Mouse (Mus musculus) G1E (cell line): ENCODE measurements around the gene Zfp148.

Experiments
- CTCF ChIP-seq: IDR thresholded peaks from 2 replicates; pipeline ENCODE4 v1.5.1; 2012; ENCODE audit warnings: low read depth, low read length, inconsistent platforms, mixed read lengths
- GATA1 ChIP-seq: IDR thresholded peaks from 2 replicates; pipeline ENCODE4 v1.6.1; 2012; ENCODE audit warnings: borderline replicate concordance, low read length, inconsistent platforms, mixed read lengths
- GATA2 ChIP-seq: IDR thresholded peaks from 2 replicates; pipeline ENCODE4 v1.6.1; 2012; ENCODE audit warnings: low read depth, low read length, inconsistent platforms, borderline replicate concordance
- POLR2AphosphoS5 ChIP-seq: IDR thresholded peaks from 2 replicates; pipeline ENCODE4 v1.6.1; 2012; ENCODE audit warnings: low read depth, low read length, inconsistent platforms; ENCODE audit not compliant: insufficient replicate concordance
- TAL1 ChIP-seq: conservative IDR thresholded peaks from 2 replicates; pipeline ENCODE4 v1.6.1; 2012; ENCODE audit warnings: low read depth, low read length, inconsistent platforms, mixed read lengths

- TF ChIP-seq CTCF: no peak
- no peak for TF ChIP-seq GATA1
- no peak for TF ChIP-seq TAL1
- TF ChIP-seq POLR2AphosphoS5: no peak
- TF ChIP-seq GATA2: no peak
These were observed 127.4 kb downstream of the Zfp148 start for GRCm38 (mm10) chr16:33508082-33508481.
